Mouse (Mus musculus) left cerebral cortex, postnatal 4 days (tissue): ENCODE measurements around the gene Tmprss3. TPM values are rescaled to one million over a fixed set of nuclear protein-coding genes. Genes with fewer than 3 reads are reported as not detected.

ENCODE experiments used
- DNase-seq: peaks from one replicate; pipeline ENCODE4 v3.0.0-alpha.2; 2022
- intact Hi-C: fragments of 180-260 bp; cut with DNase I; formaldehyde crosslinking; loops from one replicate; pipeline ENCODE4 v1.15.1; 2025
- total RNA-seq, 2 experiments: library from RNA; stranded (reverse); gene quantifications; 2 replicates each; pipeline ENCODE4 v1.2.3; 2021

Gene Tmprss3
- not detected for total RNA-seq

- intact Hi-C loops, result no loop called here
Observed at GRCm38 (mm10) chr17:31198877-31199276, at the start of gene Tmprss3. Tmprss3 (minus strand) TSS chr17:31198977.

DNA sequence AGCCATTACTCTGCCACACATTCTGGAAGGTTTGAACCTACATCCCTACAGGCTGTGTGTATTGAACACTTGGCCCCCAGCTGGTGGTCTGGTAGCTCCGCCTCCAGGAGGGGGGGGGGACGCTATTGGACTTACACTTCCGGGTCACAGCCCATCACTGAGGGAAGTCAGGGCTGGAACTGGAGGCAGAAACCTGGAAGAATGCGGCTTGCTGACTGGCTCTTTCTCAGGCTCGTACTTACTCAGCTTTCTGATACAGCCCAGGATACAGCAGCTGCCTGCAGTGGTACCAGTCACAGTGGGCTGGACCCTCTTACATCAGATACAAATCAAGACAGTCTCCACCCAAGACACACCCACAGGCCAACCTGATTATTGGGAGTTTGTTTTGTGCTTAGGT is 48.4 kb upstream of the Tmprss3 start:
- no peak for DNase-seq
- intact Hi-C loops, result no loop called here

More at GRCm38 (mm10) chr17:31198877-31199276, at the start of gene Tmprss3:
- DNase-seq, result no peak

- no peak for DNase-seq
- intact Hi-C loops, result no loop called here
Observed at GRCm38 (mm10) chr17:31245321-31245720, 46.5 kb upstream of the Tmprss3 start.

DNA sequence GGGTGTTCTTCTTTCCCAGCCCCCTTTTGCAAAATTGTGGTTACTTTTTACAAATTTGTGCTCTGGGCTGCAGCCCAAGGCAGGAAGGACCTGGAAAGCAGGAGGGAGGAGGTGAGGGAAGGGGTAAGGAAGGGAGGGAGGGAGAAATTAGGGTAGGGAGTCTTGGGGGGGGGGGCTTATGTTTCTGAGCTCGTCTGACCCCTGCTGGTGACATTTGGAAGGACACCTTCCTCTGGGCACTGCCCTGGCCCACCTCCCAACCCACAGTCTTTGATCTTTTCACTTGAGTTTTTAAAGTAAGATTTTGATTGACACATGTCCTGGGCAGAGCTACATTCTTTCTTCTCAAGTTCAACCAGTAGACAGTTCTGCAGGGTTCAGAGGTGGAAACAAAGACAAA is 44.0 kb upstream of the Tmprss3 start:
- no peak for DNase-seq
- intact Hi-C loops, result no loop called here

- no peak for DNase-seq
Observed at GRCm38 (mm10) chr17:31241156-31241555, 42.4 kb upstream of the Tmprss3 start.

GRCm38 (mm10) chr17:31238234-31239020 is 39.6 kb upstream of the Tmprss3 start:
- intact Hi-C loops, result no loop called here
- no peak for DNase-seq

More at GRCm38 (mm10) chr17:31241156-31241555, 42.4 kb upstream of the Tmprss3 start:
- intact Hi-C loops, result no loop called here

DNA sequence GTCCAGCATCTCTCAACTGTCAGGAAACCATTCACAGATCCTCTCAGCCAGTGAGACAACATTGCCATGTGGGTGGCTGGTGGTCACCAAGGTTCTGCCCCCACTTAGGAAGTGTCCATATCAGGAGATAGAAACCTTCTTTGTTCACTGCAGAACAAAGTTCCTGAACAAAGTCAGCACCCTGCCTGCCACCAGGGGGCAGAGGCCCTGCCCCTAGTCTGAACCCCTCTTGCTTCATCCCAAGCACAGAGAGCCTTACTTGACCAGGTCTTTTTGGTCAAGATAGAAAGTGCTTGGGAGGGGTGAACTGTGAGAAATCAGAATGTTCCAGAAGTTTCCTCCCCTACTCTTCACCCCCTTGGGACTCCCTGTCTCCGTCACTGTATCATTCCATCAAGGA is 37.1 kb upstream of the Tmprss3 start:
- DNase-seq, result no peak
- intact Hi-C loops, result no loop called here

GRCm38 (mm10) chr17:31232251-31233010 is 33.7 kb upstream of the Tmprss3 start:
- no peak for DNase-seq
- intact Hi-C loops, result no loop called here

- intact Hi-C loops, result no loop called here
- no peak for DNase-seq
Observed at GRCm38 (mm10) chr17:31231780-31232179, 33.0 kb upstream of the Tmprss3 start.

GRCm38 (mm10) chr17:31226931-31227330 is 28.2 kb upstream of the Tmprss3 start:
- no peak for DNase-seq
- intact Hi-C loops, result no loop called here

- DNase-seq, result no peak
- intact Hi-C loops, result no loop called here
Observed at GRCm38 (mm10) chr17:31226368-31226767, 27.6 kb upstream of the Tmprss3 start.

GRCm38 (mm10) chr17:31224591-31224990 is 25.8 kb upstream of the Tmprss3 start:
- DNase-seq, result no peak
- intact Hi-C loops, result no loop called here

GRCm38 (mm10) chr17:31223835-31224234 is 25.1 kb upstream of the Tmprss3 start:
- DNase-seq, result no peak
- intact Hi-C loops, result no loop called here

DNA sequence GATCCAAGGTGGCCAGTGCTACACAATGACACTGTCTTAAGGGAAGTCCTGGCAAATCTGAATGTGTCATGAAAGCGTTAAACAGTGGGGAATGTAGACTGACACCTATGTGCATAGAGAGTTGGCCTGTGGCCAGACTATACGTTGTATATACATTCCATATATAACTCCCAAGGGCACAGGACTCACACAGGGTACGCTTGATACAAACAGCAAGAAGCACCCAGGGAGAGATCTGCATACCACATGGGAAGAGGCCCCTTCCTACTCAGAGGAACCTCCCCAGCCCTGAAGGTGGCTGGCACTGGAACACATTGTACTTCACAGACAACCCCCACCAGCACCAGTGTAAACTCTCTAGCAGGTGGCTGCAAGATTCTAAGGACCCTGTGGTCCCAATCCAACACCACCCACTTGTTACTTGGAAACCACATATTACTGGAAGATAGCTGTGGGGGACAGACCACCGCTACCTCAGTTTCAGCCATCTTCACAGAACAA is 24.1 kb upstream of the Tmprss3 start:
- no peak for DNase-seq
- intact Hi-C loops, result no loop called here

DNA sequence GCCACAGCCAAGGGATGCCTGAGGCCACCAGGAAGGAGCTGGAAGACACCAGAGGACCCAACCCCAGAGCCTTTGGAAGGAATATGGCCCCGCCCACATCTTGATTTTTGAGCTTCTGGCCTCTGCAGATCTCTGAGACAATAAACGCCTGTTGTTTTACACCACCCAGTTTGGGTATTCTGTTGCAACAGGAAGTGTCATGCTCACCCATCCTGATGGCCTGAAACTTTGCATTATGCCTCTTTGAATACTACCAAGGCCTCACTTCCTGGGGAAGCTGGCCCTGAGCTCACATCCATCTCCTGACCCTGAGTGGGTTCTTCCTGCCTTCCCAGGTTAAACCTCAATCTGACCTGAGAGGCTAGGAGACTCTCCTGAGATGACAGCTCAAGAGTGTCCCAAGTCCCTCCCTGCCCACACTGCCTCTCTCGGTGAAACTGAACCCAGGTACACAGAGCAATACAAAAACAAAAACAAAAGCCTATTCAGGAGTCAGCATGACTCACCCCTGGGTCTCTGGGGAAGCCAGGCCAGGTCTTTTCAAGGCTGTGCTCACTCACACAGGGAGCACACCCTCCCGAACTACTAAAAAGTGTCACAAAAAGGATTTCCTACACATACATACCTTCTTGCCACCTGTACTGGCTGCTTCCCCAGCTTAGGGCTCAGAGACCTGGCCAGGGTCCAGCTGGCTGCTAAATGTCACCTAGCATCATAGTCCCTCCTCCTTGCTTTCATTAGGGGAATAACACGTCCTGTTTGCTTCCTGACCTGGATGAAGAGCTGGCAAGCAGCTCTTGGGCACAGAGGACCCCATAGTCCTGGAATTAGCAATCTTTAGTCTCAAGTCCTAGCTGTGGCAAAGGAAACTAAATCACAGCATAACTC is 17.5 kb upstream of the Tmprss3 start:
- intact Hi-C loops, result no loop called here
- DNase-seq, result peak; percentile 45

GRCm38 (mm10) chr17:31211881-31212280 is 13.1 kb upstream of the Tmprss3 start:
- DNase-seq, result no peak
- intact Hi-C loops, result no loop called here

GRCm38 (mm10) chr17:31210299-31210698 is 11.5 kb upstream of the Tmprss3 start:
- DNase-seq, result no peak
- intact Hi-C loops, result no loop called here

DNA sequence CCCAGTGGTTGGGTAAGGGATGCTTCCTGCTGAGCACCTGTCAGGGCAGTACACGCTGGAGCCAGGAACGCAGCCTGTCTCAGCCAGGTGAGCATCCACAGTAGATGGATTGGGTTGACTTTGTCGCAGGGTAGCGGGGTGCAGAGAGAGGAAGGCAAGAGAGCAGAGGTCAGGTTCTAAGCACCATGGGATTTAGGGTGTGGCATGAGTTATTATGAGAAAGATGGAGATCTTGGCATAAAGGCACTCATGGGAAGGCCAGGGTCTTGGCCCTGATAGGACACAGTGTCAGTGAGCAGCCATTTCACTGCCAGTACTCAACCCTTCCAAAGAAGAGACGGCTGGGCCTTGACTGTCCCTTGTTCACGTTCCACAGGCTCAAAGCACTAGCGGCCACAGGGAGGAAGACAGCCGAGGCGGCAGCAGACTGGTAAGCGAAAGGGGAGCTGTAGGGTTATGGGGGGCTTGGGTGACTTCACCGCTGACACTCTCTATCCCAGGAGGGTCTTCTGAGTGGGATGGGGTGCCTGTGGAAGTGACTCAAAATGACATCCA is 10.7 kb upstream of the Tmprss3 start:
- intact Hi-C loops, result no loop called here
- no peak for DNase-seq

GRCm38 (mm10) chr17:31208654-31209053 is 9.9 kb upstream of the Tmprss3 start:
- no peak for DNase-seq
- intact Hi-C loops, result no loop called here

- DNase-seq, result no peak
- intact Hi-C loops, result no loop called here
Observed at GRCm38 (mm10) chr17:31207771-31208334, 9.1 kb upstream of the Tmprss3 start, which contains the start of gene Ubash3a. Ubash3a (plus strand) TSS chr17:31207873.
